Mouse (Mus musculus) kidney, postnatal 0 days (tissue): ENCODE data around the gene Lsm2. TPM values are rescaled to one million over a fixed set of nuclear protein-coding genes. Genes with fewer than 3 reads are reported as not detected.
A peak's percentile ranks its signal among the peaks of the same experiment; 100 is the strongest.

ENCODE experiments used
- ATAC-seq: fragments of 200-750 bp; cut with Nextera tagmentation; replicated peaks from 2 replicates; pipeline ENCODE4 v1.8.0; 2017; ENCODE audit warnings: low read depth, moderate number of reproducible peaks, moderate TSS enrichment, moderate library complexity; ENCODE audit not compliant: low FRiP score
- DNase-seq: peaks from one replicate; pipeline ENCODE4 v3.0.0-alpha.2; 2016; ENCODE audit warnings: low spot score
- H3K27ac ChIP-seq: fragments of 300-500 bp; sonication (generic); 2 replicates; pipeline ENCODE4 v1.5.1; 2014; ENCODE audit warnings: mild to moderate bottlenecking
- H3K27me3 ChIP-seq: fragments of 300-500 bp; sonication (generic); 2 replicates; pipeline ENCODE4 v1.6.1; 2014; ENCODE audit warnings: low read length, mixed read lengths; ENCODE audit not compliant: insufficient read depth
- H3K36me3 ChIP-seq: fragments of 300-500 bp; sonication (generic); 2 replicates; pipeline ENCODE4 v1.6.1; 2014; ENCODE audit warnings: low read length, mixed read lengths; ENCODE audit not compliant: insufficient read depth
- H3K4me1 ChIP-seq: fragments of 300-500 bp; sonication (generic); replicated peaks from 2 replicates; pipeline ENCODE4 v1.6.1; 2014; ENCODE audit warnings: antibody characterized with exemption, low read length, mixed read lengths; ENCODE audit not compliant: insufficient read depth
- H3K4me2 ChIP-seq: fragments of 300-500 bp; sonication (generic); 2 replicates; pipeline ENCODE4 v1.6.1; 2014; ENCODE audit warnings: mild to moderate bottlenecking, low read length, moderate library complexity, mixed read lengths
- H3K4me3 ChIP-seq: fragments of 300-500 bp; sonication (generic); replicated peaks from 2 replicates; pipeline ENCODE4 v1.5.1; 2014; ENCODE audit warnings: low read depth, low read length
- H3K9ac ChIP-seq: fragments of 300-500 bp; sonication (generic); 2 replicates; pipeline ENCODE4 v1.6.1; 2014; ENCODE audit warnings: low read depth, low read length
- H3K9me3 ChIP-seq: fragments of 300-500 bp; sonication (generic); replicated peaks from 2 replicates; pipeline ENCODE4 v1.6.1; 2016; ENCODE audit warnings: low read length, inconsistent platforms, mixed read lengths
- CTCF ChIP-seq: IDR thresholded peaks from 2 replicates; pipeline ENCODE4 v1.5.1; 2016; ENCODE audit warnings: antibody characterized with exemption, low read depth, mild to moderate bottlenecking, moderate library complexity
- WGBS: fragments of 180-500 bp; shearing (Covaris S2); extraction: QIAGEN DNeasy Blood & Tissue Kit; methylation state at CpG from one replicate; pipeline ENCODE4 v1.1.7; 2014; 5-methylcytosine and 5-hydroxymethylcytosine counted together
- polyA plus RNA-seq: library from polyadenylated mRNA; unstranded; fragments of >200 nt; fragmentation: Nextera tagmentation; extraction: Ambion mirVana; gene quantifications from 2 replicates; pipeline ENCODE4 v1.2.1, GENCODE M21; 2015

Gene Lsm2
- polyA plus RNA-seq, 1 experiment from 2014 or later: 133 TPM

GRCm38 (mm10) chr17:35009586-35009985, 27.9 kb downstream of the Lsm2 start:
- H3K4me3 ChIP-seq: no peak overlapping the region
- DNase-seq: no peak
- no peak for TF ChIP-seq CTCF
- no peaks in the 10 kb centered on the region for H3K4me1 ChIP-seq
- H3K9me3 ChIP-seq: no peaks in the 10 kb centered on the region
- H3K9ac ChIP-seq: no peak overlapping the region
- no peak for ATAC-seq
- peaks cover 72% of the 10 kb centered on the region for H3K36me3 ChIP-seq
- H3K4me2 ChIP-seq: no peak overlapping the region
- no peak overlapping the region for H3K27ac ChIP-seq
- H3K27me3 ChIP-seq: no peaks in the 10 kb centered on the region
- 71% methylated on average over 7 of the region's 7 CpGs for WGBS

DNA sequence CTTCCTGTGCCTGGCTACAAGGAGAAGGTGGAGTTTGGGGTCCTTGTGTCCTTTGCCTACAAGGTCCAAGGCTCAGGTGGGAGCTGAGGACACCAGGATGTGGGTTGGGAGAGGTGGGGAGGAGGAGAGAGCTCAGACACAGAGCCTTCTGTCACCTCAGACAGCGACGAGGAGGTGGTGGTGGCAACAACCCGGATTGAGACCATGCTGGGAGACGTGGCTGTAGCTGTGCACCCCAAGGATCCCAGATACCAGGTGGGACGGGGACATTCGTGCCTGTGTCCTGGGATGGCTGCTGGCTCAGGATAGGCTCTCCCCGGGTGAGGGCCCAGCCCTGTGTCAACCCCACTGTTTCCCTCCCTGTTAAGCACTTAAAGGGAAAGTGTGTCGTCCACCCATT, 29.8 kb downstream of the Lsm2 start:
- H3K36me3 ChIP-seq: peaks cover 77% of the 10 kb centered on the region
- no peaks in the 10 kb centered on the region for H3K27me3 ChIP-seq
- no peak overlapping the region for H3K4me2 ChIP-seq
- no peak overlapping the region for H3K27ac ChIP-seq
- WGBS: 95% methylated on average over 8 of the region's 8 CpGs
- H3K9ac ChIP-seq: no peak overlapping the region
- H3K9me3 ChIP-seq: no peaks in the 10 kb centered on the region
- TF ChIP-seq CTCF: no peak
- H3K4me3 ChIP-seq: no peak overlapping the region
- no peak for DNase-seq
- no peak for ATAC-seq
- no peaks in the 10 kb centered on the region for H3K4me1 ChIP-seq

DNA sequence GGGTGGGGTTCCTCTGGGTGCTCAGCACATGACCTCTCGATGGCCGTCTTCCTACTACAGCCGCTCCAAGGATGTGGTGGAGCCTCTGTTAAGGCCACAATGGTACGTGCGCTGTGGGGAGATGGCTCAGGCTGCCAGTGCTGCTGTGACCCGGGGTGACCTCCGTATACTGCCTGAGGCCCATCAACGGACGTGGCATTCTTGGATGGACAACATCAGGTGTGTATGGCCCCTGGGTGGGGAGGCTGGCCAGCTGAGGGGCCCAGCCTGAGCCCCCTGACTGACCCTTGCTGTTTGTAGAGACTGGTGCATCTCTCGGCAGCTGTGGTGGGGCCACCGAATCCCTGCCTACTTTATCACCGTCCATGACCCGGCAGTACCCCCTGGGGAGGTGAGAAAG, 30.8 kb downstream of the Lsm2 start:
- no peak overlapping the region for H3K4me2 ChIP-seq
- H3K4me3 ChIP-seq: no peak overlapping the region
- no peak overlapping the region for H3K27ac ChIP-seq
- DNase-seq: no peak
- WGBS: 83% methylated on average over 13 of the region's 13 CpGs
- no peaks in the 10 kb centered on the region for H3K9me3 ChIP-seq
- H3K27me3 ChIP-seq: no peaks in the 10 kb centered on the region
- ATAC-seq: no peak
- H3K9ac ChIP-seq: 0 out of 2 replicates have a peak overlapping the region, but pooled peaks have one; percentile 18
- TF ChIP-seq CTCF: no peak
- H3K4me1 ChIP-seq: no peaks in the 10 kb centered on the region
- H3K36me3 ChIP-seq: peaks cover 72% of the 10 kb centered on the region

DNA sequence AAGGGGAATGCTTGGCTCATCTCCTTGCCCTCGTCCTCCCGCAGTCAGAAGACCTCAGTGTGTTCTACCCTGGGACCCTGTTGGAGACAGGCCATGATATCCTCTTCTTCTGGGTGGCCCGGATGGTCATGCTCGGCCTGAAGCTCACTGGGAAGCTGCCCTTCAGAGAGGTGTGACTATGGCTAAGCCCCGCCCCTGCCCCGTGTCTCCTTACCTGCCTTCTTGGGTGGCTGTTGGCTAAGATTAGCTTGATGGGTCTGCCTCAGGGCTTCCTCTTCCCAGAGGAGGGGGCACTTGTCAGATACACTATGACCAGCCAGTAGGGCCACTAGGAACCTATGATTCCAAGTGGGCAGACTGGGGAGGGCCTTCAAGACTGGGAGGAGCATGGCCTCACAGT, 31.6 kb downstream of the Lsm2 start:
- TF ChIP-seq CTCF: no peak
- Histone ChIP-seq H3K4me3 (no peak overlapping the region), H3K36me3 (peaks cover 65% of the 10 kb centered on the region), H3K4me1 (no peaks in the 10 kb centered on the region), H3K27me3 (no peaks in the 10 kb centered on the region), H3K27ac (no peak overlapping the region), H3K9me3 (no peaks in the 10 kb centered on the region), H3K9ac (no peak overlapping the region), H3K4me2 (no peak overlapping the region)
- ATAC-seq (no peak), DNase-seq (no peak)
- 76% methylated on average over 6 of the region's 6 CpGs for WGBS

DNA sequence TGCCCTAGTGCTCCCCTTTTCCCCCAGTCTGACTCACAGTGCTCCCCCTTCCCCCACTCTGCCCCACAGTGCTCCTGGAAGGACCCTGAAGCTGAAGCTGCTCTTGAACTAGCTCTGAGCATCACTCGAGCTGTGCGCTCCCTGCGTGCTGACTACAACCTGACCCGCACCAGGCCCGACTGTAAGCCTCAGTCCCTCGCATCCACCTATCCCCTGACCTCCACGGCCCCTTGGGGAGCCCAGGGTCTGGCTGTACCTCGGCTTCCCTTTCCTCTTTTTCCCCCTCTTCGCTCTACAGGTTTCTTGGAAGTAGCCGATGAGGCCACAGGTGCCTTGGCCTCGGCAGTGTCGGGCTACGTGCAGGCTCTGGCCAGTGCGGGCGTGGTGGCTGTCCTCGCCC, 33.6 kb downstream of the Lsm2 start:
- WGBS: 89% methylated on average over 16 of the region's 16 CpGs
- no peak for TF ChIP-seq CTCF
- no peaks in the 10 kb centered on the region for H3K4me1 ChIP-seq

DNA sequence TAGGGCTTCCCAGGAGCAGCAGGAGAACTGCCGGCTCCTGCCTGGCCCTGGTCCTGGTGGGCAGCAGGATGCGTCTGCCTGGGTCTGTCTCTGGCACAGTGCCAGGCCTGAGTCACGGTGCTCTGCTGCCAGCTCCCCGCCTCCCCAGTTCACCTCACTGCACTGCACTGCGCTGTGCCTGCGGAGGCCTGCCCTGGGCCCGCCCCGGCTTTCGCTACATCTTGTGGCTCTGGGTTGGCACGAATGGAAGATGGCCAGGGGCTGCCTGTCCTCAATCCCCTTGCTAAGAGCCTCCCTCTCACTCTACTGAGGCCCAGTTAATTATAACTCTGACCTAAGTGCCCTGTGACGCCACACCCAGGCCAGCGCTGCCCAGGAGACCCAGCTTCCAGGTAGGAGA, 34.7 kb downstream of the Lsm2 start, which contains the start of gene Vwa7:
Vwa7 (plus strand) TSS at position 204 of the 400 bp plus-strand sequence.
- DNase-seq: no peak
- H3K27me3 ChIP-seq: no peaks in the 10 kb centered on the region
- peak; percentile 30 for ATAC-seq
- no peak for TF ChIP-seq CTCF
- H3K4me3 ChIP-seq: no peak within 1 kb of the TSS
- no peak within 1 kb of the TSS for H3K4me2 ChIP-seq
- 55% methylated on average over 12 of the region's 12 CpGs for WGBS
- H3K9me3 ChIP-seq: no peaks in the 10 kb centered on the region
- no peaks in the 10 kb centered on the region for H3K4me1 ChIP-seq
- peaks cover 50% of the 10 kb centered on the region for H3K36me3 ChIP-seq
- no peak within 1 kb of the TSS for H3K9ac ChIP-seq
- H3K27ac ChIP-seq: 0 out of 2 replicates have a peak within 1 kb of the TSS, but pooled peaks have one; percentile 8

More for the DNA sequence above, 33.6 kb downstream of the Lsm2 start:
- H3K9ac ChIP-seq: no peak overlapping the region
- DNase-seq: no peak
- H3K36me3 ChIP-seq: peaks cover 61% of the 10 kb centered on the region
- H3K9me3 ChIP-seq: no peaks in the 10 kb centered on the region
- ATAC-seq: no peak
- H3K4me3 ChIP-seq: no peak overlapping the region
- no peak overlapping the region for H3K27ac ChIP-seq
- no peaks in the 10 kb centered on the region for H3K27me3 ChIP-seq
- H3K4me2 ChIP-seq: no peak overlapping the region
